Mouse (Mus musculus) ES-E14 (cell line): ENCODE data around the gene 4930502E18Rik. TPM values are rescaled to one million over a fixed set of nuclear protein-coding genes. Genes with fewer than 3 reads are reported as not detected.

Source experiments
- DNase-seq: peaks from one replicate; pipeline ENCODE4 v3.0.0-alpha.2; 2013; ENCODE audit warnings: low read depth, low spot score
- H3K27ac ChIP-seq: 2 replicates; pipeline ENCODE4 v1.5.1; 2012; ENCODE audit warnings: low read depth, mild to moderate bottlenecking, low read length, moderate library complexity, mixed read lengths; ENCODE audit not compliant: poor library complexity, insufficient read depth, severe bottlenecking
- H3K36me3 ChIP-seq: 2 replicates; pipeline ENCODE4 v1.6.1; 2012; ENCODE audit warnings: mild to moderate bottlenecking, low read length, moderate library complexity, mixed read lengths; ENCODE audit not compliant: control insufficient read depth, poor library complexity, insufficient read depth, severe bottlenecking
- H3K4me1 ChIP-seq, 2 experiments: fragments of 150-350 bp in 1 of 2; sonication (generic) in 1 of 2; 2 replicates each; pipeline ENCODE4 v1.6.1; 2012; ENCODE audit warnings: low read length in 2 of 2, mild to moderate bottlenecking in 1 of 2, mixed read lengths in 1 of 2; ENCODE audit not compliant: control insufficient read depth in 2 of 2, insufficient read depth in 2 of 2, poor library complexity in 1 of 2
- H3K4me3 ChIP-seq, 2 experiments: fragments of 150-350 bp in 1 of 2; sonication (generic) in 1 of 2; 2 replicates each; pipeline ENCODE4 v1.5.1; 2012; ENCODE audit warnings: low read length in 2 of 2, low read depth in 1 of 2, mild to moderate bottlenecking in 1 of 2, mixed read lengths in 1 of 2; ENCODE audit not compliant: insufficient read depth in 1 of 2, poor library complexity in 1 of 2, severe bottlenecking in 1 of 2
- H3K9ac ChIP-seq: 2 replicates; pipeline ENCODE4 v1.6.1; 2012; ENCODE audit warnings: low read depth, mild to moderate bottlenecking, low read length, mixed read lengths; ENCODE audit not compliant: poor library complexity, insufficient read depth, severe bottlenecking
- H3K9me3 ChIP-seq: fragments of 150-350 bp; sonication (generic); 2 replicates; pipeline ENCODE4 v1.6.1; 2012; ENCODE audit warnings: low read depth, mild to moderate bottlenecking, low read length; ENCODE audit not compliant: control insufficient read depth, insufficient read depth
- CHD2 ChIP-seq: IDR thresholded peaks from 2 replicates; pipeline ENCODE4 v1.6.1; 2014; ENCODE audit warnings: mild to moderate bottlenecking, low read depth, low read length, inconsistent platforms
- HCFC1 ChIP-seq: IDR thresholded peaks from 2 replicates; pipeline ENCODE4 v1.6.1; 2012; ENCODE audit warnings: low read length, inconsistent platforms, borderline replicate concordance; ENCODE audit not compliant: insufficient read depth
- MAFK ChIP-seq: IDR thresholded peaks from 2 replicates; pipeline ENCODE4 v1.6.1; 2014; ENCODE audit warnings: mild to moderate bottlenecking, low read depth, low read length, inconsistent platforms; ENCODE audit not compliant: insufficient read depth
- ZC3H11A ChIP-seq: IDR thresholded peaks from 2 replicates; pipeline ENCODE4 v1.6.1; 2012; ENCODE audit warnings: low read depth, mild to moderate bottlenecking, inconsistent platforms, low read length, borderline replicate concordance
- ZNF384 ChIP-seq: IDR thresholded peaks from 2 replicates; pipeline ENCODE4 v1.6.1; 2012; ENCODE audit warnings: low read depth, low read length, inconsistent platforms
- in situ Hi-C, 2 experiments: fragments of 600-800 bp; cut with MboI; formaldehyde crosslinking; loops; one replicate each; pipeline ENCODE4 v1.15.1; 2025; ENCODE audit warnings: low sequenced_read_pairs in 2 of 2, inconsistent platforms in 1 of 2; ENCODE audit not compliant: unreplicated experiment in 2 of 2
- total RNA-seq: library from RNA; depleted of rRNA; stranded (reverse); fragments of 300-350 nt; gene quantifications from 2 replicates; pipeline ENCODE4 v1.2.3, GENCODE M21; 2012

Gene 4930502E18Rik
- total RNA-seq, 1 experiment, result 4.4 TPM

GRCm38 (mm10) chrX:53716323-53717182 is 8.1 kb upstream of the 4930502E18Rik start:
- Histone ChIP-seq H3K9ac (peak overlapping the region; percentile 62; the same call in 1 of the 2 replicates), H3K4me1 (no peaks in the 10 kb centered on the region; a peak in 1 of 4 replicates), H3K27ac (no peak overlapping the region), H3K36me3 (no peaks in the 10 kb centered on the region), H3K4me3 (peak overlapping the region in 1 of 2 experiments; percentile 46; a peak in 2 of 4 replicates), H3K9me3 (no peaks in the 10 kb centered on the region)
- TF ChIP-seq HCFC1 (no peak), ZC3H11A (no peak), CHD2 (no peak), MAFK (no peak), ZNF384 (no peak)
- in situ Hi-C loops, result no loop called here
- DNase-seq, result peak; percentile 59

DNA sequence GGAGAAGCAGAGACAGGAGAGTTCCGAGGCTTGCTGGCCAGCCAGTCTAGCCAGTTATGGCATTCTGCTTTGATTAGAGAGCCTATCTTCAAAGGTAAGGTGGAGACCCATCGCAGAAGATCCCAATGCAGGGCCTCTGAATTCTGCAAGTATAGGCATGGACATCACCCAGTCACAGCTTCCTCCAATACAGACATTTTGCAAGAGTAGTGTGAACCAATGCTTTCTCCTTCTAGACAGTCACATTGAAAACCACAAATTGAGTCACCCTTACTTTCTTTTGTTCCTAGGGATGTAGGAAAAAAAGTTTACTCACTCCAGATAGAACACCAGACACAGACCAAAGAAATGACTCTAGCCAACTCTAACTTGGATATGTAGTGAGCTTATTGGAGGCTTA is 4.3 kb downstream of the 4930502E18Rik start:
- Histone ChIP-seq H3K9ac (no peak overlapping the region), H3K4me3 (no peak overlapping the region), H3K9me3 (no peaks in the 10 kb centered on the region), H3K36me3 (no peaks in the 10 kb centered on the region), H3K4me1 (no peaks in the 10 kb centered on the region), H3K27ac (no peak overlapping the region)
- DNase-seq, result no peak
- in situ Hi-C loops, result no loop called here
- TF ChIP-seq HCFC1 (no peak), ZNF384 (no peak), MAFK (no peak), ZC3H11A (no peak), CHD2 (no peak)

DNA sequence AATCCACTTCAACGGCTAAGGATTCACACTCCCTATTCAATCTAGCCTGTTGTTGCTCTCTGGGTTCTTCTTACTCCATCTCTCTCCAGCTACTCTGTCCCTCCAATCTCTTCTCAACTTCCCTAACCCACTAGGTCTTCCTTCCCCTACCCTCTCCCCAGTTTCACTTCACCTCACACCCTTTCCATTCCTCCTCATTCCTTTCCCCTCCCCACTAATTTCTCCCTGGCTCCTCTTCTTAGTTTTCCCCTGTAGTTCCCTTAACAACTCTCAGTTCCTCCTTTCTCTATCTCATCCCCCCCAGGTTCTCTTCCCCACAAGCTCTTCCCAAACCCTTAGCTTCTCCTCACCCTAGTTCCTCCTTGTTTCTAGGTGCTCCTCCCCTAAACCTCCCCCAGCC is 28.2 kb downstream of the 4930502E18Rik start:
- in situ Hi-C loops, result no loop called here
- no peak overlapping the region for H3K27ac ChIP-seq
- no peak for DNase-seq
- H3K9ac ChIP-seq, result no peak overlapping the region
- no peaks in the 10 kb centered on the region for H3K4me1 ChIP-seq
- TF ChIP-seq MAFK, result no peak
- no peak for TF ChIP-seq ZC3H11A
- TF ChIP-seq HCFC1, result no peak
- no peak for TF ChIP-seq ZNF384
- no peak for TF ChIP-seq CHD2
- no peaks in the 10 kb centered on the region for H3K9me3 ChIP-seq
- H3K4me3 ChIP-seq, result no peak overlapping the region
- no peaks in the 10 kb centered on the region for H3K36me3 ChIP-seq

DNA sequence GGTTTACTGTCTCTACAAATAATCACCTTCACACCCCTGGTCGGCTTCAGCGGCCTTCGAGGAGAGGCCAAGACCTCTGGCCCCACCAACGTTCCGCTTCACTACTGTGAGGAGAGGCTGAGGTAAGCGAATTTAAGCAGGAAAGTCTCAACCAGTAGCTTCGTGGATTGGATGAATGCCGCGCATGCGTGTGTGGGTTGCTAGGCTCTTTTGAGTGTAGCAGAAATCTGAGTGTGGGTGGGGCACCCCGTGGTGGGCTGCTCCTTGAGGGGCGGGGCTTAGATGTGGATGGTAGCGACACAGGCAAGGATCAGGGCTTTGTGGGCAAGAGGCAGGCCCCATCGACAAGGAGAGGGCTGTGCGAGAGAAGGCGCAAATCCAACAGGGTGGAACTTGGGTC is 33.1 kb downstream of the 4930502E18Rik start, which contains the start of gene 1700013H16Rik:
TSS of gene 1700013H16Rik (minus strand) at position 96 of the 400 bp plus-strand sequence.
- Histone ChIP-seq H3K9me3 (no peaks in the 10 kb centered on the region), H3K4me3 (no peak within 1 kb of the TSS), H3K36me3 (no peaks in the 10 kb centered on the region), H3K27ac (no peak within 1 kb of the TSS), H3K9ac (no peak within 1 kb of the TSS), H3K4me1 (no peaks in the 10 kb centered on the region)
- DNase-seq, result no peak
- in situ Hi-C loops, result no loop called here
- TF ChIP-seq ZNF384, result no peak
- no peak for TF ChIP-seq CHD2
- TF ChIP-seq ZC3H11A, result no peak
- TF ChIP-seq MAFK, result no peak
- TF ChIP-seq HCFC1, result no peak
